Mouse (Mus musculus): ENCODE results near the gene Gprc5b. TPM values are rescaled to one million over a fixed set of nuclear protein-coding genes. Genes with fewer than 3 reads are reported as not detected.
A peak's percentile ranks its signal among the peaks of the same experiment; 100 is the strongest.

Gene Gprc5b
- polyA plus RNA-seq, 1 experiment = 18.9 TPM

- Histone ChIP-seq H3K4me3 (ENCODE audit: insufficient read depth, low read depth, low read length) (no peak overlapping the region), H3K27me3 (replicated peaks; ENCODE audit: control insufficient read depth, insufficient read depth, low read length) (no peaks in the 10 kb centered on the region), H3K4me1 (ENCODE audit: control insufficient read depth, insufficient read depth, low read length) (no peaks in the 10 kb centered on the region), H3K27ac (ENCODE audit: insufficient read depth, low read depth, low read length) (no peak overlapping the region), H3K36me3 (ENCODE audit: control insufficient read depth, insufficient read depth, low read length) (no peaks in the 10 kb centered on the region)
- 65% methylated on average over 7 of the region's 7 CpGs for WGBS
- no peak for DNase-seq
- TF ChIP-seq CTCF (conservative IDR thresholded peaks at IDR 0.05; ENCODE audit: insufficient read depth, insufficient read length, low read depth, low read length) = no peak
- TF ChIP-seq POLR2A (IDR thresholded peaks at IDR 0.05; ENCODE audit: low read depth, low read length) = no peak
Observed at GRCm38 (mm10) chr7:118949749-118950148, 45.3 kb downstream of the Gprc5b start.

- TF ChIP-seq POLR2A (IDR thresholded peaks at IDR 0.05; ENCODE audit: low read depth, low read length) (no peak), CTCF (conservative IDR thresholded peaks at IDR 0.05; ENCODE audit: insufficient read depth, insufficient read length, low read depth, low read length) (no peak)
- H3K27me3 ChIP-seq (replicated peaks; ENCODE audit: control insufficient read depth, insufficient read depth, low read length) = no peaks in the 10 kb centered on the region
- H3K4me3 ChIP-seq (ENCODE audit: insufficient read depth, low read depth, low read length) = no peak overlapping the region
- no peaks in the 10 kb centered on the region for H3K36me3 ChIP-seq (ENCODE audit: control insufficient read depth, insufficient read depth, low read length)
- no peaks in the 10 kb centered on the region for H3K4me1 ChIP-seq (ENCODE audit: control insufficient read depth, insufficient read depth, low read length)
- H3K27ac ChIP-seq (ENCODE audit: insufficient read depth, low read depth, low read length) = no peak overlapping the region
- no peak for DNase-seq
- WGBS = 84% methylated on average over 2 of the region's 2 CpGs
Observed at GRCm38 (mm10) chr7:118948677-118949282, 46.2 kb downstream of the Gprc5b start.

DNA sequence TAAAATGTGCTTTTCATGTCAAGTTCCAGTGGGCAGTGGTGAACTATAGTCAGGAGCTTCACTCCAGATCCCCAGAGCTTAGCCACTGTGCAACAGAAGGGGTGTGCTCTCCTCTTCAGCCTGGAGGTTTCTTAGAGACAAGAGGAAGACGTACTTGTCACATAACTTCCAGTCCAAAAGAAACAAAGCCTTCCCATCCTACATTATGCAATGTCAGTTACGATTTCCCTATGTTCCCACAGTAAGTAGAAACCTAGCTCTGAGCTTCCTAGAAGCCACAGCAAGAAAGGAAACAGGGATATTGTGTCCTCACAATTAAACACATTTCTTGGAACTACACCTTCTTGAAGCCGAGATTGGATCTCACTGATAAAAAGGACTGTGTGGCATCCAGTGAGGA is 47.8 kb downstream of the Gprc5b start:
- Histone ChIP-seq H3K27me3 (replicated peaks; ENCODE audit: control insufficient read depth, insufficient read depth, low read length) (no peaks in the 10 kb centered on the region), H3K36me3 (ENCODE audit: control insufficient read depth, insufficient read depth, low read length) (no peaks in the 10 kb centered on the region), H3K27ac (ENCODE audit: insufficient read depth, low read depth, low read length) (no peak overlapping the region), H3K4me3 (ENCODE audit: insufficient read depth, low read depth, low read length) (no peak overlapping the region), H3K4me1 (ENCODE audit: control insufficient read depth, insufficient read depth, low read length) (no peaks in the 10 kb centered on the region)
- TF ChIP-seq CTCF (conservative IDR thresholded peaks at IDR 0.05; ENCODE audit: insufficient read depth, insufficient read length, low read depth, low read length) = no peak
- TF ChIP-seq POLR2A (IDR thresholded peaks at IDR 0.05; ENCODE audit: low read depth, low read length) = no peak
- DNase-seq = no peak
- 62% methylated on average over 3 of the region's 3 CpGs for WGBS

- Histone ChIP-seq H3K4me3 (ENCODE audit: insufficient read depth, low read depth, low read length) (no peak overlapping the region), H3K4me1 (ENCODE audit: control insufficient read depth, insufficient read depth, low read length) (no peaks in the 10 kb centered on the region), H3K27ac (ENCODE audit: insufficient read depth, low read depth, low read length) (no peak overlapping the region), H3K27me3 (replicated peaks; ENCODE audit: control insufficient read depth, insufficient read depth, low read length) (no peaks in the 10 kb centered on the region; the same call in 1 of the 2 replicates), H3K36me3 (ENCODE audit: control insufficient read depth, insufficient read depth, low read length) (no peaks in the 10 kb centered on the region)
- DNase-seq = peak; percentile 10
- TF ChIP-seq CTCF (conservative IDR thresholded peaks at IDR 0.05; ENCODE audit: insufficient read depth, insufficient read length, low read depth, low read length) (no peak), POLR2A (IDR thresholded peaks at IDR 0.05; ENCODE audit: low read depth, low read length) (no peak)
- 28% methylated on average over 2 of the region's 2 CpGs for WGBS
Observed at GRCm38 (mm10) chr7:118944884-118945283, 50.1 kb downstream of the Gprc5b start.

GRCm38 (mm10) chr7:118943170-118943569 is 51.8 kb downstream of the Gprc5b start:
- Histone ChIP-seq H3K4me3 (ENCODE audit: insufficient read depth, low read depth, low read length) (no peak overlapping the region), H3K27ac (ENCODE audit: insufficient read depth, low read depth, low read length) (no peak overlapping the region), H3K27me3 (replicated peaks; ENCODE audit: control insufficient read depth, insufficient read depth, low read length) (no peaks in the 10 kb centered on the region; the same call in 1 of the 2 replicates), H3K4me1 (ENCODE audit: control insufficient read depth, insufficient read depth, low read length) (no peaks in the 10 kb centered on the region), H3K36me3 (ENCODE audit: control insufficient read depth, insufficient read depth, low read length) (no peaks in the 10 kb centered on the region)
- no peak for TF ChIP-seq CTCF (conservative IDR thresholded peaks at IDR 0.05; ENCODE audit: insufficient read depth, insufficient read length, low read depth, low read length)
- no peak for TF ChIP-seq POLR2A (IDR thresholded peaks at IDR 0.05; ENCODE audit: low read depth, low read length)
- DNase-seq = no peak
- 35% methylated on average over 7 of the region's 7 CpGs for WGBS

DNA sequence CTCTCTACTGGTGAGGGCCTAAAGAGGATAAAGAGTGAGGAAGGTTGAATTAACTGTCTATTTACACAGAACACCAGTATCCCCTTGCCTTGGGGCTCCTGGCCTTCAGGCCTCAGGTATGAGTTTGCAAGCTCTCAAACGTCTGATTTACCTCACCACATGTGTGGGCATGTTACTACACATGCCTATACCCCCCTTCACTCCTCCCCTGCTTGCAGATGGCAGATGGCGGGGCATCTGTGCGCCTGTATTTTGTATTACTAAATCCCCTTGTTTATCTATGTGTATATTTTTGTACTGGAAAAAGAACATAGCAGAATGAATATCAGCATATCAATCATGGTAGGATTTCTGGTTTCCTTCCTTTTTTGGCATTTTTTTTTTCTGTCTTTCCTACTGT is 52.7 kb downstream of the Gprc5b start:
- no peak for TF ChIP-seq CTCF (conservative IDR thresholded peaks at IDR 0.05; ENCODE audit: insufficient read depth, insufficient read length, low read depth, low read length)
- no peak for TF ChIP-seq POLR2A (IDR thresholded peaks at IDR 0.05; ENCODE audit: low read depth, low read length)
- 87% methylated on average over 3 of the region's 3 CpGs for WGBS
- no peak for DNase-seq
- Histone ChIP-seq H3K36me3 (ENCODE audit: control insufficient read depth, insufficient read depth, low read length) (no peaks in the 10 kb centered on the region), H3K4me1 (ENCODE audit: control insufficient read depth, insufficient read depth, low read length) (no peaks in the 10 kb centered on the region), H3K4me3 (ENCODE audit: insufficient read depth, low read depth, low read length) (no peak overlapping the region), H3K27ac (ENCODE audit: insufficient read depth, low read depth, low read length) (no peak overlapping the region), H3K27me3 (replicated peaks; ENCODE audit: control insufficient read depth, insufficient read depth, low read length) (no peaks in the 10 kb centered on the region; the same call in 1 of the 2 replicates)

GRCm38 (mm10) chr7:118937469-118938387 is 57.3 kb downstream of the Gprc5b start:
- DNase-seq = no peak
- H3K27ac ChIP-seq (ENCODE audit: insufficient read depth, low read depth, low read length) = no peak overlapping the region
- no peak for TF ChIP-seq CTCF (conservative IDR thresholded peaks at IDR 0.05; ENCODE audit: insufficient read depth, insufficient read length, low read depth, low read length)
- TF ChIP-seq POLR2A (IDR thresholded peaks at IDR 0.05; ENCODE audit: low read depth, low read length) = no peak

More at GRCm38 (mm10) chr7:118937469-118938387, 57.3 kb downstream of the Gprc5b start:
- Histone ChIP-seq H3K4me3 (ENCODE audit: insufficient read depth, low read depth, low read length) (no peak overlapping the region), H3K4me1 (ENCODE audit: control insufficient read depth, insufficient read depth, low read length) (no peaks in the 10 kb centered on the region), H3K36me3 (ENCODE audit: control insufficient read depth, insufficient read depth, low read length) (no peaks in the 10 kb centered on the region), H3K27me3 (replicated peaks; ENCODE audit: control insufficient read depth, insufficient read depth, low read length) (no peaks in the 10 kb centered on the region; the same call in 1 of the 2 replicates)
- 71% methylated on average over 11 of the region's 11 CpGs for WGBS
